Mouse (Mus musculus): ENCODE results near the gene Syt15. TPM values are rescaled to one million over a fixed set of nuclear protein-coding genes. Genes with fewer than 3 reads are reported as not detected.

Gene Syt15
- polyA plus RNA-seq (2014; fragmentation: Illumina TruSeq; extraction: RNeasy Lipid Tissue Mini Kit (QIAGEN cat#74804); ENCODE audit: low read depth, low replicate concordance), result 0.35 TPM

DNA sequence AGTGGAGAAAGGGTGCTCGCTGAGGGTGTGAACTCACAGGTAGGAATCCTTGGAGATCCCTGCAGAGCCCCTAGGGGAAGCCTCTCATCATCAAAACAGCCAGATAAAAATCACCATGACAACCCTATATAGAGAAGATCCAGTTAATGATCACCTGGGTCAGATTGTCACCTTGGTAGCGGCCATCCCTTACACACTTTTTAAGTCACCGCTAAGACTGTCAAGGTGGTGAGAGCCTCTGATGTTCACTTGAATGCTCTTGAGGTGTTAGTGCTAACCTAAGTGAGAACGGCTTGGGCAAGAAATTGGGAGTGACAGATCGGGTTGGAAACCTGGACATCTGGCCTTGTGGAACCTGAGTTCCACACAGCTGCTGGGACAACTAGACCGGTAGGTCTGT, at the start of gene Syt15:
TSS of gene Syt15 (plus strand) at position 301 of the 400 bp plus-strand sequence.

DNA sequence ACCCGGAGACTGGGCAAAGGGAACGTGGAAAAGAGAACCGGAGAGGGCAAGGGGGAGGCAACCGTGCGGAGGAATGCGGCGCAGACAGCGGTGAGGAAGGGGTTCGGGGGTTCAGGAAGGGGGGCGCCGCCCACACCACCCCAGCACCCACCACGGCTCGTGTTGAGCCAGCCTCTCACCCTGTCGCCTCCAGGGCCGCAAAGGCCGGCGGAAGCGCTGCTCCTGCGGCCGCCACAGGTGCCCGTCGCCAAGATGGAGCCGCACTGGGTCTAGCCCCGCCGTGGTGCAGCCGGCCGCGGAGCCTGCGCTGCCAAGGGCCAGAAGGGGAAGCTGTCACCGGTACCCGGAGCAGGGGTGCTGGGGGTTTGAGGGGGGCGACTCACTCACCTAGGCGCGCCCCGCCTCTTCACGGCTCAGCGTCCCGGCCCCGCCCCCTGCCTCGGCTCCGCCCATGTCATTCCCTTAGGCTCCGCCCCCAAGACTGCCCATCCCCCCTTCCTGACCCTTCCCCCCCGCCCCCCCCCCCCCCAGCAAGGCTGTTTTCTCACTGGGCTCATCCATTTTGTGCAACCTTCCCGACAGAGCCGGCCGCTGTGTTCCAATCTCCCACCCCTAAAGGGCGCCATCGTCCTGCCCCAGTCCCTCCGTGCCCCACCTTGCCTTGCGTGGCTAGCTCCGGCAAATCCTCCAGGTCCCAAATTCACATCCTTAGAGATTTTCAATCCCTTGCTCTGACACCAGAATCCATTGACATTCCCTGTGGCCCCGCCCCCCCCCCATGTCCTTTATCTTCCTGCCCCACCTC, 18.0 kb upstream of the Syt15 start, which contains the start of gene Gprin2:
TSS of gene Gprin2 (minus strand) at position 423 of the 805 bp plus-strand sequence.

Other genes starting within 250 kb of the Syt15 start
- not detected for gene Zfp488, start 240.8 kb upstream of the Syt15 start, polyA plus RNA-seq (2014; fragmentation: Illumina TruSeq; extraction: RNeasy Lipid Tissue Mini Kit (QIAGEN cat#74804); ENCODE audit: low read depth, low replicate concordance)
- gene Gm30083, start 204.4 kb upstream of the Syt15 start, polyA plus RNA-seq (2014; fragmentation: Illumina TruSeq; extraction: RNeasy Lipid Tissue Mini Kit (QIAGEN cat#74804); ENCODE audit: low read depth, low replicate concordance), result not detected
- 0.93 TPM for gene Gm5460, start 202.8 kb upstream of the Syt15 start, polyA plus RNA-seq (2014; fragmentation: Illumina TruSeq; extraction: RNeasy Lipid Tissue Mini Kit (QIAGEN cat#74804); ENCODE audit: low read depth, low replicate concordance)
- gene Antxrl, start 166.9 kb upstream of the Syt15 start, polyA plus RNA-seq (2014; fragmentation: Illumina TruSeq; extraction: RNeasy Lipid Tissue Mini Kit (QIAGEN cat#74804); ENCODE audit: low read depth, low replicate concordance), result not detected
- gene Anxa8, start 133.6 kb upstream of the Syt15 start, polyA plus RNA-seq (2014; fragmentation: Illumina TruSeq; extraction: RNeasy Lipid Tissue Mini Kit (QIAGEN cat#74804); ENCODE audit: low read depth, low replicate concordance), result 0.52 TPM
- gene A630023A22Rik, start 116.8 kb upstream of the Syt15 start, polyA plus RNA-seq (2014; fragmentation: Illumina TruSeq; extraction: RNeasy Lipid Tissue Mini Kit (QIAGEN cat#74804); ENCODE audit: low read depth, low replicate concordance), result not detected
- not detected for gene Npy4r, start 67.1 kb upstream of the Syt15 start, polyA plus RNA-seq (2014; fragmentation: Illumina TruSeq; extraction: RNeasy Lipid Tissue Mini Kit (QIAGEN cat#74804); ENCODE audit: low read depth, low replicate concordance)
- gene Gprin2, start 17.9 kb upstream of the Syt15 start, polyA plus RNA-seq (2014; fragmentation: Illumina TruSeq; extraction: RNeasy Lipid Tissue Mini Kit (QIAGEN cat#74804); ENCODE audit: low read depth, low replicate concordance), result 2.2 TPM
- gene Shld2, start 90.9 kb downstream of the Syt15 start, polyA plus RNA-seq (2014; fragmentation: Illumina TruSeq; extraction: RNeasy Lipid Tissue Mini Kit (QIAGEN cat#74804); ENCODE audit: low read depth, low replicate concordance), result 23.3 TPM
- gene Glud1, start 91.1 kb downstream of the Syt15 start, polyA plus RNA-seq (2014; fragmentation: Illumina TruSeq; extraction: RNeasy Lipid Tissue Mini Kit (QIAGEN cat#74804); ENCODE audit: low read depth, low replicate concordance), result 229 TPM
- gene Fam25c, start 135.8 kb downstream of the Syt15 start, polyA plus RNA-seq (2014; fragmentation: Illumina TruSeq; extraction: RNeasy Lipid Tissue Mini Kit (QIAGEN cat#74804); ENCODE audit: low read depth, low replicate concordance), result not detected
- gene Sncg, start 155.2 kb downstream of the Syt15 start, polyA plus RNA-seq (2014; fragmentation: Illumina TruSeq; extraction: RNeasy Lipid Tissue Mini Kit (QIAGEN cat#74804); ENCODE audit: low read depth, low replicate concordance), result 1.3 TPM
- 18.5 TPM for gene Mmrn2, start 155.9 kb downstream of the Syt15 start, polyA plus RNA-seq (2014; fragmentation: Illumina TruSeq; extraction: RNeasy Lipid Tissue Mini Kit (QIAGEN cat#74804); ENCODE audit: low read depth, low replicate concordance)